Mouse (Mus musculus) cortical plate, adult 2 months (tissue): ENCODE results near the gene Hnrnpl. TPM values are rescaled to one million over a fixed set of nuclear protein-coding genes. Genes with fewer than 3 reads are reported as not detected.

Experiments used
- H3K27ac ChIP-seq: fragments of 200-500 bp; 2 replicates; pipeline ENCODE4 v1.5.1; 2012; ENCODE audit warnings: low read length, control low read depth, inconsistent platforms; ENCODE audit not compliant: insufficient read depth
- H3K4me1 ChIP-seq: fragments of 200-500 bp; 2 replicates; pipeline ENCODE4 v1.6.1; 2011; ENCODE audit warnings: low read length; ENCODE audit not compliant: control insufficient read depth, insufficient read depth
- H3K4me3 ChIP-seq: fragments of 200-500 bp; 2 replicates; pipeline ENCODE4 v1.5.1; 2011; ENCODE audit warnings: mild to moderate bottlenecking, low read length, control low read depth; ENCODE audit not compliant: insufficient read depth
- CTCF ChIP-seq: fragments of 200-500 bp; IDR thresholded peaks from 2 replicates; pipeline ENCODE4 v1.5.1; 2011; ENCODE audit warnings: mild to moderate bottlenecking, control low read depth, low read length; ENCODE audit not compliant: insufficient read depth; ENCODE audit errors: extremely low read depth
- POLR2A ChIP-seq: fragments of 200-500 bp; IDR thresholded peaks from 2 replicates; pipeline ENCODE4 v1.6.1; 2011; ENCODE audit warnings: mild to moderate bottlenecking, low read length, control low read depth; ENCODE audit not compliant: insufficient read depth; ENCODE audit errors: extremely low read depth
- polyA plus RNA-seq: library from polyadenylated mRNA; depleted of rRNA; stranded (reverse); fragments of >200 nt; gene quantifications from 2 replicates; pipeline ENCODE4 v1.2.3, GENCODE M21; 2012

Gene Hnrnpl
- polyA plus RNA-seq, 1 experiment: 350 TPM

DNA sequence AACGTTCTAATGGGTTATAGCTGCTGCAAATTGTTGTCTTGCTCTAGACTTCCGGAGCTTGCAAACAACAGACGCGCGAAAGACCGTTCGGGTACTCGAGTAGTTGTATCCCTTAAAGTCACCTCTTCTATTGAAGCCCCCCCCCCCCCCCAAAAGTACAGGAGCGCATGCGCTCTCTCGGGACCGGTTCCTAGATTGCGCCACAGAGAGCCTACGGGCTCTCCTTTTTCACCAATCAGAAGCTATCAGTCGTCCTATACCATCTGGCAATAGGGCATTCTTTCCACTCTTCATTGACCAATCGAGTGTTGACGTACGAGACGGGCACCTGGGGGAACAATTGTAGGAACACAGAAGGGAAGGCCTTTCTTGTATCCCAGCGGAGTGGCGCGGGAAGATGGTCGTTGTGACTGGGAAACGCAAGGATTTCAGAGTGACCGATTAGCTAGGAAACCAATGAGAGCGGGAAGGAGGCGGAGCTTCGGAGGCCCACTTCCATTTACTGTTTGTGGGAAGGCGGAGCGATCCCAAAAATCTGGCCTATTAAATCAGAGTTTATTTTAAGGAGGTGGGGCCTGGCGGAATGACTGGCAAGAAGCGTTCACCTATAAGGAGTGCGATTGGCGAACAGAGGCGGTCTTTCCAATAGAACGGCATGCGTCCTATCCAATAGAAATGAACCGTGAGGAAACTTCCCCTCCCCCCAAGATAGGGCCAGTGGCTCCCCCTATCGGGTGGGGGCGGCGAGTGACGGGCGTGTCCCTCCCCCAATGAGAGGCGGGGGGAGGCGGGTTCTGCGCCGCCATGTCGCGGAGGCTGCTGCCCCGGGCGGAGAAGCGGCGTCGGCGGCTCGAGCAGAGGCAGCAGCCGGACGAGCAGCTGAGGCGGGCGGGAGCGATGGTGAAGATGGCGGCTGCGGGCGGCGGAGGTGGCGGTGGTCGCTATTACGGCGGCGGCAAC, 2.0 kb downstream of the Hnrnpl start:
- peak overlapping the region; percentile 93 for H3K27ac ChIP-seq
- TF ChIP-seq POLR2A (peak; percentile 97), CTCF (no peak)
- peaks cover 8% of the 10 kb centered on the region for H3K4me1 ChIP-seq
- H3K4me3 ChIP-seq: peak overlapping the region; percentile 64

DNA sequence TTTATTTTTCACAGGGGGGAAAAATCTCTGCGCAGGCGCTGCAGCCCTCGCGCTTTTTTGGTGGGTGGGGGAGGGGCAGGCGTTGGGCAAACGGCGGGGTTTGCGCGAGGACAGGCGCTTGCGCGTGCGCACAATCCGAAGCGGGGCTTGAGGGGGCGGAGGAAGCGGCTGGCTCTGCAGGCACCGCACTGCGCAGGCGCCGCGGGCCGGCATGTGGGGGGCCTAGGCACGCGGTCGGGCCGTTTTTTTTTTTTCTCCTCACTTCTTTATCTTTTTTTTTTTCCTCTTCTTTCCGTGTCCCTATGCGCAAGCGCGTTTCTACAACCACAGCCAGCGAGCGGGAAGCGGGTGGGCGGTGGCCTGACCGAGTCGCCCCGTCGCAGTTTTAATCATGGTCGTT, 2.9 kb downstream of the Hnrnpl start:
- TF ChIP-seq POLR2A (no peak), CTCF (no peak)
- Histone ChIP-seq H3K4me1 (peaks cover 8% of the 10 kb centered on the region), H3K4me3 (peak overlapping the region; percentile 55), H3K27ac (no peak overlapping the region)

DNA sequence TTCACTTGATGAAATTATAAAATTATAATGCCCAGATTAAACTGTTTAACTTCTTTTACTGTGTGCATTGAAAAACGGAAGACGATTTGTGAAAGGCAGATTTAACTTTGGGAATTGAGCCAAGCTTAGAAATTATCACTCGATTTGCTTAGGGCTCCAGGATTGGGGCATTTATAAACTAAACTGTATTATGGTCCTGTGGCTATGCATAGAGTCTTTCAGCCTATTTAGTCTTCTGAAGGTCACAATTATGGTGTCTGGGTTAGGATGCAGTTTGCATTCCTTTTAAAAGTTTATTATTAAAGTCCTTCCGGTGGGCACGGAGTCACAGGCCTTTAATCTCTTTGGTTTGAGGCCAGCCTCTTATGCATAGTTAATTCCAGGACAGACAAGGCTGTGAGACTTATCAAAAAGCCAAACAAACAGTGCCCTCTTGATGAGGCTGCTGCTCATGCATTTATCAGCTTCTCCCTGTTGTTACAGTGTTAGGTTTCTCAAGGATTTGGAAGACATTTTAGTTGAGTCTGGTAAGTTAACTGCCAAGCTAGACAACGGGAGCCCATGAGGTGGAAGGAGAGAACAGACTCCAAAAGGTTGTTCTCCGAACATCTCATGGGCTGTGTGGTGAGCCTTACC, 3.4 kb downstream of the Hnrnpl start:
- TF ChIP-seq POLR2A: no peak
- TF ChIP-seq CTCF: no peak
- Histone ChIP-seq H3K4me3 (peak overlapping the region; percentile 55), H3K27ac (no peak overlapping the region), H3K4me1 (peaks cover 8% of the 10 kb centered on the region)

- Histone ChIP-seq H3K4me1 (peaks cover 10% of the 10 kb centered on the region), H3K4me3 (peak overlapping the region; percentile 55), H3K27ac (no peak overlapping the region)
- TF ChIP-seq CTCF: no peak
- no peak for TF ChIP-seq POLR2A
Measured at GRCm38 (mm10) chr7:28812436-28812835, 4.1 kb downstream of the Hnrnpl start.

DNA sequence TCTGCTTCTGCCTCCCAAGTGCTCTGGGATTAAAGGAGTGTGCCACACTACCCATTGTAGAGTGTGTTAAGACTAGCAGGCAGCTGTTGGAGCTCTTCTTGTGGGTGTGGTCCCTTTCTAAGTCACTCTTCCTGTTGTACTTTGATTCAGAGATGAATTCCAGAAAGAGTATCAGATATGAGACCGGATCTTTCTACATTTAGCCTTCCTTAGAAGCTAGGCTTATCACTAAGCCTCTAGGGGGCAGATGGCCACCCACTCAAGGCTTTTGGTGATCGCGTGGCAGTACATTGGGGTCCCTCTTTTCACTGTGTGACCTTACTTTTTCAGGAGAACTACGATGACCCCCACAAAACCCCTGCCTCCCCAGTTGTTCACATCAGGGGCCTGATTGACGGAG, 4.6 kb downstream of the Hnrnpl start:
- peak overlapping the region; percentile 55; the same call in 1 of the 2 replicates for H3K4me3 ChIP-seq
- TF ChIP-seq CTCF (no peak), POLR2A (no peak)
- H3K4me1 ChIP-seq: peaks cover 10% of the 10 kb centered on the region
- no peak overlapping the region for H3K27ac ChIP-seq

DNA sequence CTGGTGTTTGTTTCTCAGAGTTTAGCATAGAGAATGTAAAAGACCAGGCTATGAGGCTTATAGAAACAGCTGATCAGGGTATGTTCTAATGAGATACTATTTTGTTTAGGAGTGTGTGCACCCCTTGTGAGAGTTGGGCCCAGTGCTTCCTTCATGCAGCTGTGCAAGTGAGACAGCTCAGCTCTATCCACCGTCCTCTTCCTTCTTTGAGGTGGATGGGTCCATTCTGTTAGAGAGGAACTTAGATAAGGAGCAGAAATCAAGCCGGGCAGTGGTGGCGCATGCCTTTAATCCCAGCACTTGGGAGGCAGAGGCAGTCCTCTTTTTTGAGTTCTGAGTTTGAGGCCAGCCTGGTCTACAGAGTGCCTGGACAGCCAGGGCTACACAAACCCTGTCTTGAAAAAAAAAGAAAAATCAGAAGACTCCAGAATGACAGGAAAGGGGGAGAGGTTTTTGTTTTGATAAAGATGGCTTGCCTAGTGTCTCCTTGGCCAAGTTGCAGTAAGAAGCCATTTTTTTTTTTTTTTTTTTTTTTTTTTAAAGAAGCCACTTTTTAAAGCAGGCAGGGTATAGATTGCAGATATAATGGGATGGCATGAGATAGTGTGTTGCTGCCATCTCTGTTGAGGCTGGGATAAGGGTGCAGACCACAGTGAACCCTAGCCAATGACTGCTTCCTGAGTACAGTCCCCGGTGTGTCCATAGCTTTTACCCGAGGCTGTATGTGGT, 6.1 kb downstream of the Hnrnpl start:
- H3K4me1 ChIP-seq: peaks cover 7% of the 10 kb centered on the region
- no peak overlapping the region for H3K27ac ChIP-seq
- H3K4me3 ChIP-seq: no peak overlapping the region
- no peak for TF ChIP-seq CTCF
- no peak for TF ChIP-seq POLR2A

GRCm38 (mm10) chr7:28815230-28815629, 6.9 kb downstream of the Hnrnpl start:
- Histone ChIP-seq H3K4me1 (peaks cover 8% of the 10 kb centered on the region), H3K4me3 (no peak overlapping the region), H3K27ac (no peak overlapping the region)
- TF ChIP-seq POLR2A (no peak), CTCF (no peak)

GRCm38 (mm10) chr7:28816201-28816600, 7.9 kb downstream of the Hnrnpl start:
- no peak overlapping the region for H3K4me3 ChIP-seq
- H3K4me1 ChIP-seq: peaks cover 15% of the 10 kb centered on the region
- H3K27ac ChIP-seq: no peak overlapping the region
- TF ChIP-seq POLR2A (no peak), CTCF (no peak)

- Histone ChIP-seq H3K27ac (no peak overlapping the region), H3K4me1 (peaks cover 17% of the 10 kb centered on the region), H3K4me3 (no peak overlapping the region)
- TF ChIP-seq CTCF: no peak
- TF ChIP-seq POLR2A: no peak
Measured at GRCm38 (mm10) chr7:28816920-28817319, 8.6 kb downstream of the Hnrnpl start.

DNA sequence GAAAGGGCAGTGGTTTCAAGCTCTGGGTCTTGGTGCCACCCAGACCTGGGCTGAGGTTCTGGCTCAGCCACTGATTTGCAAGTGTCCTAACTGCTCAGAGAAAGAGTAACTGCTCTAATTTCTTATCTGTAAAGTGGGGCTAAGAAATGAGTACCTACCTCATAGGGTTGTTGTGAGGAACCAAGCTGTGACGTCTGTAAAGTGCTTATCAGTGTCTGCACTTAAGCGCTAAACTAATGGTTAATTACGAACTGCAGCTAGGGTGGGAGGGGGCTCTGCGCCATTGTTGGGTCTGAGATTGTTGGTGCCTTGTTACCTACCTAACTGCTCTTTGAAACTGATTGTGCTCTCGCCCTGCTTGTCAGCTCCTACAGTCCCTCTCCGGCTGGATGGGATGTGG, 9.2 kb downstream of the Hnrnpl start:
- Histone ChIP-seq H3K4me3 (no peak overlapping the region), H3K27ac (no peak overlapping the region), H3K4me1 (peaks cover 15% of the 10 kb centered on the region)
- TF ChIP-seq POLR2A (no peak), CTCF (no peak)
